Mouse (Mus musculus): ENCODE data around the gene Dapk1. TPM values are rescaled to one million over a fixed set of nuclear protein-coding genes. Genes with fewer than 3 reads are reported as not detected.

The Dapk1 gene
- 7.5 and 8.2 TPM in 2 replicates for polyA plus RNA-seq (2015; fragmentation: Nextera tagmentation; extraction: Ambion mirVana)

DNA sequence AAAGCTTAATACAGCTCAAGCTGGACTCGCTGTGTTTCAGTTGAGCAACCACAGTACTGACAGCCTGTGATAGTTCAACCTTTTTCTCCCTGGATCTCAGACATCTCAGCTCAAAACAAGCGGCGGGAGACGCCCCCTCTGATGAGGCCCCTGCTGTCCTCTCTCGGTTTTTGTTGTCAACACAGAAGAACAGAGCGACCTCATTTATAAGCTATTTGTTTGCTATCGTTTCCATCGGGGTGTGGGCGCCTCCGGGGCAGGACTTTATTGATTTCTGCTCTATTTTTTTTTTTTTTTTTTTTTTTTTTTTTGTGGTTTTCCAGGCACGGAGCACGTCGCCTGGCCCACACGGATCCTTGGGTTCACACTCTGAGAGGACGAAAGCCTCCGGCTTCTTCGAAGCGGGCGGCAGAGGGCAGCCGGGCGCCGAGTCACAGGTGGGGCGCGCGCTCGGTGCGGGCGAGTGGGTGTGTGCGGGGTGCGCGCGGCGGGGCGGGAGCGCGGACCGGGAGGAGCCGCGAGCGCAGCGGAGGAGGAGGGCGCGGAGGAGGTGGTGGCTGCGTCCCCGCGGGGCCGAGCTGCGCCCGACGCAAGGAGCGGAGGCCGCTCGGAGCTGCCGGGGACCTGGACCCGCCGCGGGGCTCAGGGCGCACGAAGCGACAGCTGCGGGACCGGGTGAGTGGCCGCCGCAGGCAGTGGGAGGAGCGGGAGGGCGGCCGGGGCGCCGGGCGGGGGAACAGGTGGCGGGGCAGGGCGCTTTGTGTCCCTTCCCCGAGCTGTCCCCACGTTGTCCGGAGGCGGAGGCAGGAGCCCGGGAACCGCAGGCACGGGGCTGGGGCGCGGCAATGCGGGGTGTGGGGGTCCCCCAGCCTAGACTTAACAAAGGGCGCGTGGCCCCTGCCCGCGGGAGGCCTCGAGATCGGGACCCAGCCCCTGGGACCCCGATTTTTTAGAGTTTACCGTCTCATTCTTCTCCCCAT is at the start of gene Dapk1:
Gene Dapk1, plus strand, starts transcription at position 512 of the 980 bp plus-strand sequence.
- H3K4me2 ChIP-seq: peak within 1 kb of the TSS; percentile 97
- WGBS: under 1% methylated on average over 86 of the region's 90 CpGs

DNA sequence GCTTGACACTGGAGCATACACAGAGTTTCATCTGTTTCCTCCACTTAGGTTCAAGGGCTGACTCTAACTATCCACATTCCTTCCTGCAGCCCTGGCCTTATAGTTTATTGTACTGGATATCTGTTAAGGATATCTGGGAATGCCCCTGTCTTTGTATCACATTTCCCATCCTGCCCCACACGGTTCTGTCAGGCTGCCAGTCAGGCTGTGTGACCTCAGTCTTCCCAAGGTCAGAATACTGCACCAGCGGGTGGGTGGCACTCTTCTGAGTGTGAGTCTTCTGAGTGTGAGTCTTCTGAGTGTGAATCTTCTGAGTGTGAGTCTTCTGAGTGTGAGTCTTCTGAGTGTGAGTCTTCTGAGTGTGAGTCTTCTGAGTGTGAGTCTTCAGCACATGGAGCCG is 48.4 kb upstream of the Dapk1 start:
- H3K36me3 ChIP-seq: no peaks in the 10 kb centered on the region
- no peaks in the 10 kb centered on the region for H3K4me1 ChIP-seq
- no peak for ATAC-seq (ENCODE audit: extremely low read depth, insufficient number of reproducible peaks, low FRiP score, low TSS enrichment)
- no peaks in the 10 kb centered on the region for H3K27me3 ChIP-seq (replicated peaks)
- no peak overlapping the region for H3K9ac ChIP-seq
- H3K4me3 ChIP-seq: no peak overlapping the region
- H3K9me3 ChIP-seq: no peaks in the 10 kb centered on the region
- no peak overlapping the region for H3K27ac ChIP-seq (replicated peaks)
- no peak overlapping the region for H3K4me2 ChIP-seq
- WGBS: 56% methylated on average over 3 of the region's 3 CpGs

More for the DNA sequence above, at the start of gene Dapk1:
- Histone ChIP-seq H3K27ac (replicated peaks) (peak within 1 kb of the TSS; percentile 41; the same call in 1 of the 2 replicates), H3K9me3 (no peaks in the 10 kb centered on the region), H3K27me3 (replicated peaks) (no peaks in the 10 kb centered on the region), H3K4me3 (peak within 1 kb of the TSS; percentile 87), H3K4me1 (peaks cover 10% of the 10 kb centered on the region; the same call in 1 of the 2 replicates), H3K36me3 (peaks cover 6% of the 10 kb centered on the region; the same call in 1 of the 2 replicates), H3K9ac (peak within 1 kb of the TSS; percentile 87)
- peak; percentile 69 for ATAC-seq (ENCODE audit: extremely low read depth, insufficient number of reproducible peaks, low FRiP score, low TSS enrichment)

DNA sequence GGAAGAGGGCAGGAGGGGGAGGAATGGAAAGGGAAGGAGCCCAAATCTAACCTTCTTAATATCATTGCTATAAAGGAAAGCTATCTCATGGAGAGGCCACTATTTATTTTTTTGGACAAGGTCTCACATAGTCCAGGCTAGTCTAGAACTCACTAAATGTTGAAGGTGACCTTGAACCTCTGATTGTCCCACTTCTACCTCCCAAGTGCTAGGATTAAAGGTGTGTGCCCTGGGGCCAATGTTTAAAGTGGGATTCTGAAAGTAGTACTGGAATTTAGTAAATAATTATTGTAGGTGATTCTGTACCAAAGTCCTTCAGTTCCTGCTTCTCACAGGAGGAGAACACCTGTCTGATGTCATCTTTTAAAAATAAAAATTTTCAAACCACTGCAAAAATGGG is 45.3 kb upstream of the Dapk1 start:
- H3K9ac ChIP-seq: no peak overlapping the region
- no peak overlapping the region for H3K4me3 ChIP-seq
- ATAC-seq (ENCODE audit: extremely low read depth, insufficient number of reproducible peaks, low FRiP score, low TSS enrichment): no peak
- H3K27ac ChIP-seq (replicated peaks): no peak overlapping the region
- H3K27me3 ChIP-seq (replicated peaks): no peaks in the 10 kb centered on the region
- H3K4me1 ChIP-seq: no peaks in the 10 kb centered on the region
- H3K4me2 ChIP-seq: no peak overlapping the region
- no peaks in the 10 kb centered on the region for H3K9me3 ChIP-seq
- H3K36me3 ChIP-seq: no peaks in the 10 kb centered on the region

DNA sequence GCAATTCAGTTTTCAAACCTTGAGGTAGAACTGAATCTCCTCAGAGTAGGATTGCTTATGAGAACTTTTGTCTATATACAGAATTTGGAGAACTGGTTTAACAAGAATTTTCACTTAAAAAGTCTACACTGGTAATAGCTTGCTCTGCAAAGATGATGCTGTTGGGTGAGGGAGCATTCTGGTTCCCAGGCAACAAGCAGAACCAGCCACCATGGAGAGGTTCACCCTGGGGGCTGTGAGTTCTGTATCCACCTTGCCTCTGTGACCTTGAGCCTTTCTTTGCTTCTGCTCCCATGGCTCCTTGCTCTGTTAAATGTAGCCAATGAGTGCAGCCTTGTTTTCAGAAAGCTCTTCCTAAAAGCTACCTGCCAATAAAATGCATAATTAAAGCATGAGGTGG is 44.8 kb upstream of the Dapk1 start:
- Histone ChIP-seq H3K4me1 (no peaks in the 10 kb centered on the region), H3K9ac (no peak overlapping the region), H3K27me3 (replicated peaks) (no peaks in the 10 kb centered on the region), H3K9me3 (no peaks in the 10 kb centered on the region), H3K27ac (replicated peaks) (no peak overlapping the region), H3K36me3 (no peaks in the 10 kb centered on the region), H3K4me3 (no peak overlapping the region), H3K4me2 (no peak overlapping the region)
- ATAC-seq (ENCODE audit: extremely low read depth, insufficient number of reproducible peaks, low FRiP score, low TSS enrichment): no peak

DNA sequence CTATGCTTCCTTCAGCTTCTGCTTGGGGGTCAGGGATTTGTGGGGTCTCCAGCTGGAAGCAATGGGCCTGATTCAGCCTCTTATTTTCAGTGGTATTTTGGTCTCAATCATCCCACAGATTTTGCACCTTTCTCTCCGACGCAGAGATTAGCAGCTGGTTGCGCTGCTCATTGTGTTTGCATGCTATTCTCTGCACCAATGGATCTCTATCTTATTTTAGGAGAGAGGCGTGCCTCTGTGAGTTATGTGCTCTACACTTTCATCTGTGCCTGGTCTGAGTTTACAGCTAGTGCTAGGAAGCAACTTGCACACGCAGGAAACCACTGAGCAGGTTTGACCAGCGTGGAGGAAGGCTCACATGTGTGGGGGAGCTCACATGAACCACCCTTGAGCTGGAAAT is 37.4 kb upstream of the Dapk1 start:
- Histone ChIP-seq H3K4me2 (no peak overlapping the region), H3K9ac (no peak overlapping the region), H3K9me3 (no peaks in the 10 kb centered on the region), H3K27ac (replicated peaks) (no peak overlapping the region), H3K4me3 (no peak overlapping the region), H3K36me3 (no peaks in the 10 kb centered on the region), H3K27me3 (replicated peaks) (no peaks in the 10 kb centered on the region), H3K4me1 (no peaks in the 10 kb centered on the region)
- WGBS: 64% methylated on average over 6 of the region's 6 CpGs
- no peak for ATAC-seq (ENCODE audit: extremely low read depth, insufficient number of reproducible peaks, low FRiP score, low TSS enrichment)

DNA sequence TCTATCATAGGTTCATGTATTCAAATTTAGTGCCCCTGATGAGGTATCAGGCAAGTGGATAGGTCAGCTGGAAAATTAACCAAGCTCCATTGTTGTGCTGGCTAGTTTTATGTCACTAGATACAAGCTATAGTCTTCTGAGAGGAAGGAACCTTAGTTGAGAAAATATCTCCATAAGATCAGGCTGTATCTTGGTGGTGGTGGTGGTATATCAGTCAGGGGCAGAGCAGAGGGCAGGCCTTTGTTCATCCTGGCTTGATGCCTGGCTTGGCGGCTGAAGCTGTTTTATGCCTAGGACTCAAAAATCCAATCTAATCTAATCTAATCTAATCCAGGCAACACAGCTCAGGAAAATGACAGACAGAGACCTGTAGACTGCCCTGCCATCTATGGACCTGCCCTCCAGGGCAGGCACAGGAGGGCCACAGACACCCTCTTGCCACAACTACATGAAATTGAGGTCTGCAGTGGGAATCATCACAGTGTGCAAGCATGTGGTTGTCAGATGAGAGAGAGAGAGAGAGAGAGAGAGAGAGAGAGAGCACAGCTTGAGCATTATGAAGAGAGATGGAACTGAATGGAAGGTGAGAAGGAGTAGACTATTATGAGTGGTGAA is 32.7 kb upstream of the Dapk1 start:
- Histone ChIP-seq H3K4me2 (no peak overlapping the region), H3K27me3 (replicated peaks) (no peaks in the 10 kb centered on the region), H3K9me3 (peaks cover 4% of the 10 kb centered on the region; the same call in 1 of the 2 replicates), H3K36me3 (no peaks in the 10 kb centered on the region), H3K27ac (replicated peaks) (no peak overlapping the region), H3K9ac (no peak overlapping the region), H3K4me1 (no peaks in the 10 kb centered on the region), H3K4me3 (no peak overlapping the region)
- no peak for ATAC-seq (ENCODE audit: extremely low read depth, insufficient number of reproducible peaks, low FRiP score, low TSS enrichment)
- 80% methylated on average over 1 of the region's 1 CpGs for WGBS

DNA sequence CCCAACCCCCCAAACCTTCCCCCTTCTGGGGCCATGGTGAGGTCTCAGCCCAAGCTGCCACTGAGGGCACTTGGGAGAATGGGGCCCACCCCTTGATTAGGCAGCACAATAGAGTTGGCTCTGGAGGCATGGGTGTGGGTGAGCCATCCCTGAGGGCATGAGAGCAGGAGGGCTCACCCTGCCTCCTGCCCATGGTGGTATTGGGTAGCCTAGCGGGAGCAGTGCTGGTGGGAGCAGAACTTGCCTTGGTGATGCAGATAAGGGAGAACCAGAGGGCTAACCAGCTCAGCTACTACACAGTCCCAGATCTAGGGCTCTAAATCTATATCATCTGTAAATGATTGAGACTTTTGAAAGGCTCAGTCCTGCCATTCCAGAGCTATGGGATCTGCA is 32.2 kb upstream of the Dapk1 start:
- ATAC-seq (ENCODE audit: extremely low read depth, insufficient number of reproducible peaks, low FRiP score, low TSS enrichment): no peak
- Histone ChIP-seq H3K9me3 (peaks cover 4% of the 10 kb centered on the region; the same call in 1 of the 2 replicates), H3K4me2 (no peak overlapping the region), H3K4me3 (no peak overlapping the region), H3K9ac (no peak overlapping the region), H3K36me3 (no peaks in the 10 kb centered on the region), H3K27me3 (replicated peaks) (no peaks in the 10 kb centered on the region), H3K27ac (replicated peaks) (no peak overlapping the region), H3K4me1 (no peaks in the 10 kb centered on the region)
- WGBS: 93% methylated on average over 1 of the region's 1 CpGs

DNA sequence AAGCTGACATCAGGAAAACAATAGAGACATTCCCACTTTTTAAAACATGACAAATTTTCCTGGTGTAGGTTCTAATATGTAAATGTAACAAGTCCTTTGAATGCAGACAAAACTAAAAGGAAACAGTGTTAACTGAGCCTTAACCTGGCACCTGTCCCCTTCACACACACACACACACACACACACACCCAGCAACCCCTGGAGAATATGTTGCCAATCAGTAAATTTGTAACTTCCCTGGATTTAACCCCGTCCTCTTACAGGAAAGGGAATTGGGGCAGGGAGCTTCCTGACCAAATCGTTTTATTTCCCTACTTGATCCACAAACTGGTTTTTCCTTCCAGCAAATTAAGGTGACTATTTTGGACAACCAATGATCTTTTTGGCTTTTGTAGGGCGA is 28.2 kb upstream of the Dapk1 start:
- Histone ChIP-seq H3K9me3 (peaks cover 4% of the 10 kb centered on the region; the same call in 1 of the 2 replicates), H3K4me3 (no peak overlapping the region), H3K4me2 (no peak overlapping the region), H3K27ac (replicated peaks) (no peak overlapping the region), H3K36me3 (no peaks in the 10 kb centered on the region), H3K4me1 (no peaks in the 10 kb centered on the region), H3K27me3 (replicated peaks) (no peaks in the 10 kb centered on the region), H3K9ac (no peak overlapping the region)
- WGBS: 69% methylated on average over 3 of the region's 3 CpGs
- no peak for ATAC-seq (ENCODE audit: extremely low read depth, insufficient number of reproducible peaks, low FRiP score, low TSS enrichment)

DNA sequence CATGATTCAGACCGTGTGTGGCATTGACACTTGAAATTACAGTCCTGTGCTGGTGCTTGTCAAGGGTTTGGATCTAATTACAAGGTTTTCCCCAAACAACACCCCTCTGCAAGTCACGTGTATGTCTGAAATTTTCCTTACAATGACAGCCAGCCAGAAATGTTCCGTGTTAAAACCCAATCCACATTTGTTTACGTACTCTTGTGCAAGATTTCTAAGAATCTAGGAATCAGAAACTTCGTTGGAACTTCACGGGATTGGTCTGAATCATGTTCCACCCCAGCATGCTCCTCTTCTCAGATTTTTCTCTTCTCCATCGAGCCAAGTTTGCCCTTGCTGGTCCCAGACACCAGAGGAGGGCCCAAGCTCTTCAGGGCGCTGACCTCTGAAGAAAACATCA is 27.8 kb upstream of the Dapk1 start:
- H3K9ac ChIP-seq: no peak overlapping the region
- no peaks in the 10 kb centered on the region for H3K27me3 ChIP-seq (replicated peaks)
- H3K4me1 ChIP-seq: no peaks in the 10 kb centered on the region
- ATAC-seq (ENCODE audit: extremely low read depth, insufficient number of reproducible peaks, low FRiP score, low TSS enrichment): no peak
- H3K4me3 ChIP-seq: no peak overlapping the region
- H3K27ac ChIP-seq (replicated peaks): no peak overlapping the region
- H3K36me3 ChIP-seq: no peaks in the 10 kb centered on the region
- H3K9me3 ChIP-seq: peaks cover 4% of the 10 kb centered on the region; the same call in 1 of the 2 replicates
- 65% methylated on average over 8 of the region's 8 CpGs for WGBS
- H3K4me2 ChIP-seq: no peak overlapping the region

DNA sequence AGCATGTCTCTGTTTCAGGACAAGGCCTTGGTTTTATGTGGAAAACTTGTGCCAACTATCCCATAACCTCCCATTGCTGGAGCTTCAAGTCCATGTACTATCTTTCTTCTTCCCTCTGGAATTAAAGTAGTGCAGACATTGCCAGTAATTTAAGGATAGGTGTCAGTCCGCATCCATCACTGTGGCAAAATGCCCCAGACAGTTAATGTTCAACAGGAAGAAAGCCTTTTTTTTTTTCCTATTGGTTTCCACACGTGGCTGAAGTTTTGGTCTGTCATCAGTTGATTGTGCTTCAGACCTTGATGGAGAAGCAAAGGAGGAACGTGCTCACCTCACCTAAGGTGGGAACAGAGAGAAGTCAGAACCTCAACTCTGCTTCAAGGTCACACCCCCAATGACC is 23.2 kb upstream of the Dapk1 start:
- WGBS: 68% methylated on average over 3 of the region's 3 CpGs

DNA sequence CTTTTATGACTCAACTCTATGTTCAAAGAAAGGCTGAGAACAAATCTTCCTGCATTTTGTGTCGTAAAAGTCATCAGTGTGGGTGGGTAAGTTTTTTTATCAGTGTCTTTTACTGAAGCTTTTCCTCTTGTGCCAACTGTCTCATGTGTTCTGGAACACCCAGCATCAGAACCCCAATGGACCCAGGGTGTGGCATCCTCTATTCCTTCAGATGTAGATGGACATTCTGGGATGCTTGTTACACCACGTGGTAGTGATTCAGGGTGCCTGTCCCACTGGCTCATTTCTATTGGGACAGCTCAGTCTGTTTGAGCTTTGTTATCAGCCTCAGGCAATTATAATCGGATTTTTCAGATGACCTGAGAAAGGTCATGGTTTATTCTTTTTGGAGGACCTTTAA is 6.9 kb upstream of the Dapk1 start:
- Histone ChIP-seq H3K4me3 (no peak overlapping the region), H3K4me1 (no peaks in the 10 kb centered on the region), H3K27ac (replicated peaks) (no peak overlapping the region), H3K9me3 (no peaks in the 10 kb centered on the region), H3K9ac (no peak overlapping the region), H3K4me2 (no peak overlapping the region), H3K27me3 (replicated peaks) (no peaks in the 10 kb centered on the region), H3K36me3 (no peaks in the 10 kb centered on the region)
- ATAC-seq (ENCODE audit: extremely low read depth, insufficient number of reproducible peaks, low FRiP score, low TSS enrichment): no peak
- 71% methylated on average over 3 of the region's 3 CpGs for WGBS

More for the DNA sequence above, 23.2 kb upstream of the Dapk1 start:
- no peaks in the 10 kb centered on the region for H3K36me3 ChIP-seq
- no peak overlapping the region for H3K4me3 ChIP-seq
- no peaks in the 10 kb centered on the region for H3K27me3 ChIP-seq (replicated peaks)
- no peaks in the 10 kb centered on the region for H3K9me3 ChIP-seq
- ATAC-seq (ENCODE audit: extremely low read depth, insufficient number of reproducible peaks, low FRiP score, low TSS enrichment): no peak
- no peaks in the 10 kb centered on the region for H3K4me1 ChIP-seq
- H3K27ac ChIP-seq (replicated peaks): no peak overlapping the region
- no peak overlapping the region for H3K9ac ChIP-seq
- H3K4me2 ChIP-seq: no peak overlapping the region

Data from heart, embryonic 13.5 days (tissue).